Mouse (Mus musculus): ENCODE results near the gene Olfr809.

Gene Olfr809

GRCm38 (mm10) chr10:129774338-129774737, at the start of gene Olfr809:
Gene Olfr809 (plus strand): TSS chr10:129774638.
- DNase-seq: no peak

- no peak for DNase-seq
These were observed 45.2 kb upstream of the Olfr809 start, which contains the start of gene Olfr805 for GRCm38 (mm10) chr10:129729275-129729674. Gene Olfr805 (minus strand): TSS chr10:129729375.

DNA sequence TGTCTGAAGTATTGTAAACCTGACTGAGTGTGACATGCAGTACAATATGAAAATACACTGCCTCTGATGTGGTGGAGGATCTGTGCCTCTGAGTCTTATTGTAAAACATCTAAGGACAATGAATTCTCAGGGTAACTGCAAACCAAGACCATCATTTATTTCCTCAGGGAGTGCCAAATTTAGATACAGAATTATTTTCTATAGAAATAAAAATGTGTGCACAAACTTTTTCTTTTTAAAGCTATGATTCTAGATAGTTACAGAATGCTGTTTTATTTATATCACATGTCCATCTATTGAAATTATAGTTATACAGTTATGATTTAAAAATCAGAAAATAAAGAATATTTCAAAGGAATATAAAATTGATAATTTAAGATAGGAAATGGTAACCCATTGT, 32.6 kb upstream of the Olfr809 start, which contains the start of gene Olfr806:
Olfr806 (minus strand) TSS at position 101 of the 400 bp plus-strand sequence.
- no peak for DNase-seq

- no peak for DNase-seq
These were observed 16.7 kb upstream of the Olfr809 start, which contains the start of gene Olfr807 for GRCm38 (mm10) chr10:129757693-129758092. Gene Olfr807 (minus strand): TSS chr10:129757793.

DNA sequence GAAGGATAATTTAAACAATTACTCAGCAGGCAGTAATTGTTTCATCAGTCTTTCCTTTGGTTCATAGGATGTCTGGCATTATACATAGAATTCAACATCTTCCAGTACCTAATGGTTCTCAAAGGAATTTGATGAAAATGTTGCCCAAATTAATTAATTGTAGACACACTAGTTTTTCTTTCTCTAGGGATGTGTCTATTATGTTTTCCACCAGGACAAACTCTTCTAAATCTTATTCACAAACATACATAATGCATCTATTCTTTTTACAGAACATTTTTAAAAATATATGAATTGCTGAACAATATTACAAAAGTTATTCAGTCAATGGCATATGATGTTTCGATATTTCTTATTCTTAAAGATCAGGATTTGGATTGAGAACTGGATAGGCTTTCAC, 9.3 kb upstream of the Olfr809 start, which contains the start of gene Olfr808:
Olfr808 (plus strand) TSS at position 301 of the 400 bp plus-strand sequence.
- no peak for DNase-seq

DNA sequence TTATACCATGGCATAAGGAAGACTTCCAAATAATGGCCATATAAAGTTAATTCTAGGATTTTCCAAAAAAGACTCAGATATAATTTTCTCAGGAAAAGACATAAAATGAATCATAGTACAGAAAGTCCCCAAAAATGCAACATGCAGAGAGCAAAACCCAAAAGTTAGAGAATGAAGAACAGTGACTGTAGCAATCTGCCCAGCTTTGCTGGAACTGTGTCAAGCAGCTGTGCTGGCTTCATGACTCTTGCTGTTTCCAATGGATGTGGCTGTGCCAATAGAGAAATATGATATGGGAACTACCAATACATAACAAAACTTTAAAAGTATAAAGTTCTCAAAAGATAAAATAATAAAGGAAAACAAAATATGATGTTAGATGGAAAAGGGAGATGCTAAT, 3.7 kb downstream of the Olfr809 start:
- DNase-seq: no peak

DNA sequence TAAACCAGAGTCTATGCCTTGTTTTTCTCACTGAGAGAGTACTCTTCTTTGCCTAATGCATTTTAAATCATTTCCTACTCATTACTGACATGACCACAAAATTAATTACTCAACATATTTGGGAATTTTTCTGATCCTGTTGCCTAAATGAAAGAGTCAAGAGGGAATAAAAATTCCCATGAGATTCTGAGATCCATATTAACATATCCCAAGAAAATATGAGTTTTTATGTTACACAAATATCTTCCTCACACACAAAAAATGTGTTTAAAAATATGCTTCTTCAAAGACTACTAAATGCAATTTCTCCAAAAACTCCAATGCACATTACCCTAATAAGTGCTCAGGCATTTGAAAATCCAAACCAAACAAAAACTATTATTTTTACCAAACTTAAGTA, 20.4 kb downstream of the Olfr809 start, which contains the start of gene Olfr810:
Olfr810 (minus strand) TSS at position 101 of the 400 bp plus-strand sequence.
- no peak for DNase-seq

DNA sequence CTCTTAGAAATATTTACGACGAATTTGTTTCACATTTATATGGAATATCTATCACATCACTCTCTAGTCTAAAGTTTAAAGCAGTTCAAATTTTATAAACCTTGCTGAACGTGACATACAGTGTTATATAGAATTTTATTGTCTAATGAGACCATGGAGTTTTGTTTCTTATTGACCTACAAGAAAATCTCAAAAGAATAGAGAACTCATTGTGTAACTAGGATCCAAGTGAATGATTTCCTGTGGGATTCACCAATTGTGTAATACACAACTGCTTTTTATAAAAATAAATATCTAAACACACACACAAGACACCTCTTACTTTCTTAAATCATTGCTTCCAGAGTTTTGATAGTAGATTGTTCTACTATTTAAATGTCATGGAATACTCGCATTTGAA, 29.9 kb downstream of the Olfr809 start, which contains the start of gene Olfr811:
Olfr811 (minus strand) TSS at position 101 of the 400 bp plus-strand sequence.
- DNase-seq: no peak
